Mouse (Mus musculus) cerebellum, adult 2 months (tissue): Measurements from ENCODE around the gene Fbxl5.

Source experiments
- CTCF ChIP-seq: fragments of 200-500 bp; IDR thresholded peaks from 2 replicates; pipeline ENCODE4 v1.5.1; 2011; ENCODE audit warnings: low read depth, mild to moderate bottlenecking, control low read depth, low read length, moderate library complexity, borderline replicate concordance; ENCODE audit not compliant: insufficient read depth
- POLR2A ChIP-seq: fragments of 200-500 bp; IDR thresholded peaks from 2 replicates; pipeline ENCODE4 v1.6.1; 2011; ENCODE audit warnings: low read length, control low read depth, borderline replicate concordance; ENCODE audit not compliant: insufficient read depth

GRCm38 (mm10) chr5:43786607-43787006, 34.8 kb downstream of the Fbxl5 start:
- TF ChIP-seq CTCF = no peak
- no peak for TF ChIP-seq POLR2A
